Mouse (Mus musculus): Measurements from ENCODE around the gene C1d. TPM values are rescaled to one million over a fixed set of nuclear protein-coding genes. Genes with fewer than 3 reads are reported as not detected.

Gene C1d
- total and polyA plus RNA-seq, 3 experiments, result 35.2 to 69.2 TPM; not detected in 1

DNA sequence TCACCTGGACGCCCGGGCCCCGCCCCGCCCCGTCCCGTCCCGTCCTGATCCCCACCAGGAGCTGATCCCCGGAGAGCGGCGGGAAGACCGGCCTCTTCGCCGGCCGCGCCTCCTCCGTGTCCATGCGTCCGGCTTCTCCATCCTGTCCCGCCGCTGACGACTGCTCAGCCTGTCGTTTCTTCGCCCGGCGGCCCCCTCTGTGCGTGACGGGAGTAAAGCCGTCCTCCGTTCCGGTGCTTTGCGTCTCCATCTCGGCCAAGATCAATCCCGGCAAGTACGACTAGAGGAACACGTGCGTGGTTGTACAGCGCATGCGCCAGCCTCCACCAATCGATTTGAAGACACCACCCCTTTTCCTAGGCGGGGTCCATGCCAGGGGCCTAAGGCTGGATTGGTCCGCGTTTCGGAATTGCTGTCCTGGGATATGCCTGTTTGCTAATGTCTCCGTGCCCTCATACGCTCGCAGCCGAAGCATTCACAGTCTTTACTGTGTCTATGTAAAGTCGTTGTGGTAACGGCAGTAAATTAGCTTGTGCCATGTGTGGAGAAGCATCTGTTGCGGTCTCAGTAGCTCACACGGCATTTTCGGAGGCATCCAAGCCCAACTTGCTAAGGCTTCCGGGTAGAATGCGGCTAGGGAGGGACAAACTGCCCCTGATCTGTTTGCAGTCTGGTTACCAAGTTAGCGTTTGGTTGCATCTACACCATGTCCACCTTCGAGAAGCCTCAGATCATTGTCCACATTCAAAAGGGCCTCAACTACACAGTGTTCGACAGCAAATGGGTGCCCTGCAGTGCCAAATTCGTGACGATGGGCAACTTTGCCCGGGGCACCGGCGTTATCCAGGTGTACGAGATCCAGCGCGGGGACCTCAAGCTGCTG is 45.9 kb upstream of the C1d start, which contains the start of gene Pno1 (continued):
- peak; percentile 31; the same call in 1 of the 2 replicates for TF ChIP-seq ETS1 (IDR thresholded peaks at IDR 0.05; ENCODE audit: low read depth, low read length)
- TF ChIP-seq ZKSCAN1 (IDR thresholded peaks at IDR 0.05; ENCODE audit: low read depth, low read length), result no peak
- 0 out of 6 replicates have a peak, but pooled peaks of 1 of the 3 experiments have one; percentile 13 for TF ChIP-seq CTCF (IDR thresholded peaks at IDR 0.05 in 2 of 3, conservative IDR thresholded peaks at IDR 0.05 in 1 of 3; ENCODE audit: control insufficient read depth in 1 of 3, insufficient read depth in 1 of 3, low read depth in 2 of 3, low read length in 3 of 3, poor library complexity in 1 of 3, severe bottlenecking in 1 of 3)
- peak; percentile 100 for TF ChIP-seq MAX (IDR thresholded peaks at IDR 0.05; ENCODE audit: low read length)
- peak; percentile 93 for TF ChIP-seq NRF1 (IDR thresholded peaks at IDR 0.05; ENCODE audit: insufficient read depth, low read depth, low read length, poor library complexity, severe bottlenecking)

DNA sequence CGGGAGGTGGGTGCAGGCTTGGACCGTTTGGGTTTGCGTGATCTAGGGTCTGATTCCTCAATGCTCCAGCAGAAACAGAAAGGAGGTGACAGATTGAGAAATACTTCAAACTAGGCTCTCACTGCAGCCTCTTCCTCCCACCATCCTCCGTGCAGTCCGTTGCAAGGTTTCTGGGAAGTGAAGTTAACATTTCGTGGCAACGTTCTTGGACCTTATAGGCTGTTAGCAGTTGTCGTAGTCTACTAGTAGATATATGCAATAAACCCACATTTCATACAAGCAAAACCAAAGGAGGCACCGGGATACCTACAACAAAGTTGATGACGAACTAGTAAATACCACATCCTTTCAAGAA is 45.3 kb upstream of the C1d start:
- Histone ChIP-seq H3K4me3 (ENCODE audit: control insufficient read depth in 1 of 2, insufficient read depth in 1 of 2, low read depth in 2 of 2, low read length in 2 of 2) (peak overlapping the region; percentile 81 to 87), H3K9me3 (replicated peaks; ENCODE audit: insufficient read depth, low read length) (no peaks in the 10 kb centered on the region), H3K9ac (ENCODE audit: control insufficient read depth, low read depth, low read length, poor library complexity, severe bottlenecking) (peak overlapping the region; percentile 84), H3K79me2 (ENCODE audit: control insufficient read depth, insufficient read depth, low read length, poor library complexity) (peaks cover 31% of the 10 kb centered on the region), H3K4me1 (ENCODE audit: control insufficient read depth in 1 of 2, insufficient read depth in 2 of 2, low read length in 2 of 2) (peaks cover 13 to 14% of the 10 kb centered on the region in 2 experiments), H3K36me3 (ENCODE audit: control insufficient read depth in 1 of 2, insufficient read depth in 2 of 2, low read length in 2 of 2) (peaks cover 11 to 21% of the 10 kb centered on the region in 2 experiments), H3K27me3 (ENCODE audit: control insufficient read depth in 1 of 2, insufficient read depth in 2 of 2, low read length in 2 of 2) (no peaks in the 10 kb centered on the region), H3K27ac (ENCODE audit: control insufficient read depth, low read depth, low read length) (peak overlapping the region; percentile 83)
- DNase-seq (ENCODE audit: low read depth, low spot score), result peak; percentile 85
- TF ChIP-seq TBP (IDR thresholded peaks at IDR 0.05; ENCODE audit: low read depth, low read length) (0 out of 2 replicates have a peak, but pooled peaks have one; percentile 38), ETS1 (IDR thresholded peaks at IDR 0.05; ENCODE audit: low read depth, low read length) (peak; percentile 19; the same call in 1 of the 2 replicates), MXI1 (IDR thresholded peaks at IDR 0.05; ENCODE audit: low read depth, low read length) (no peak), GABPA (IDR thresholded peaks at IDR 0.05; ENCODE audit: low read depth, low read length) (no peak), E2F4 (IDR thresholded peaks at IDR 0.05; ENCODE audit: borderline replicate concordance, low read depth, low read length) (no peak), NELFE (IDR thresholded peaks at IDR 0.05; ENCODE audit: low read depth, low read length) (peak; percentile 45), ZMIZ1 (IDR thresholded peaks at IDR 0.05; ENCODE audit: low read depth, low read length) (peak; percentile 83), UBTF (IDR thresholded peaks at IDR 0.05; ENCODE audit: borderline replicate concordance, insufficient read depth, low read depth, low read length) (no peak), SMC3 (IDR thresholded peaks at IDR 0.05; ENCODE audit: low read depth, low read length) (no peak), TCF12 (IDR thresholded peaks at IDR 0.05; ENCODE audit: low read depth, low read length) (0 out of 2 replicates have a peak, but pooled peaks have one; percentile 8), TAL1 (IDR thresholded peaks at IDR 0.05; ENCODE audit: low read length) (no peak), ELF1 (IDR thresholded peaks at IDR 0.05; ENCODE audit: low read depth, low read length) (no peak), MAZ (IDR thresholded peaks at IDR 0.05; ENCODE audit: low read depth, low read length) (no peak), BHLHE40 (IDR thresholded peaks at IDR 0.05; ENCODE audit: borderline replicate concordance, low read depth, low read length) (no peak), RAD21 (IDR thresholded peaks at IDR 0.05; ENCODE audit: low read depth, low read length) (no peak), MAFK (IDR thresholded peaks at IDR 0.05; ENCODE audit: borderline replicate concordance, low read depth, low read length) (no peak), POLR2A (IDR thresholded peaks at IDR 0.05; ENCODE audit: control insufficient read depth in 1 of 2, insufficient read depth in 1 of 2, low read depth in 1 of 2, low read length in 2 of 2, poor library complexity in 1 of 2) (peak in 1 of 2 experiments; percentile 64; a peak in 2 of 4 replicates), CHD2 (IDR thresholded peaks at IDR 0.05; ENCODE audit: low read length) (no peak), ZC3H11A (IDR thresholded peaks at IDR 0.05; ENCODE audit: low read depth, low read length) (no peak), CTCF (IDR thresholded peaks at IDR 0.05 in 2 of 3, conservative IDR thresholded peaks at IDR 0.05 in 1 of 3; ENCODE audit: control insufficient read depth in 1 of 3, insufficient read depth in 1 of 3, low read depth in 2 of 3, low read length in 3 of 3, poor library complexity in 1 of 3, severe bottlenecking in 1 of 3) (no peak), JUND (IDR thresholded peaks at IDR 0.05; ENCODE audit: low read depth, low read length) (no peak), ZKSCAN1 (IDR thresholded peaks at IDR 0.05; ENCODE audit: low read depth, low read length) (no peak), USF1 (IDR thresholded peaks at IDR 0.05; ENCODE audit: low read depth, low read length) (no peak), CHD1 (IDR thresholded peaks at IDR 0.05; ENCODE audit: low read depth, low read length) (0 out of 2 replicates have a peak, but pooled peaks have one; percentile 28)
